Mouse (Mus musculus) adrenal gland, postnatal 25 days (tissue): ENCODE measurements around the gene Slc15a2. TPM values are rescaled to one million over a fixed set of nuclear protein-coding genes. Genes with fewer than 3 reads are reported as not detected.

Experiments used
- DNase-seq: peaks from one replicate; pipeline ENCODE4 v3.0.0; 2021; ENCODE audit warnings: mixed read lengths
- long read RNA-seq: library from polyadenylated mRNA; stranded (forward); transcript quantifications from one replicate; pipeline ENCODE4 v2.0.0, GENCODE M21; 2021
- total RNA-seq: library from RNA; stranded (reverse); gene quantifications from 2 replicates; pipeline ENCODE4 v1.2.3, GENCODE M21; 2021

The Slc15a2 gene
- 1.1 and 1.7 TPM in 2 replicates for total RNA-seq
- long read RNA-seq: 0 reads

- no peak for DNase-seq
These were observed at the start of gene Slc15a2 for GRCm38 (mm10) chr16:36784594-36785313. TSS of gene Slc15a2 (minus strand) at chr16:36784962.

GRCm38 (mm10) chr16:36828820-36829219 is 44.1 kb upstream of the Slc15a2 start:
- DNase-seq: no peak

- peak; percentile 90 for DNase-seq
These were observed 43.5 kb upstream of the Slc15a2 start, which contains the start of gene Iqcb1 for GRCm38 (mm10) chr16:36828054-36828786. TSS of gene Iqcb1 (plus strand) at chr16:36828385.

GRCm38 (mm10) chr16:36827611-36828053 is 42.9 kb upstream of the Slc15a2 start:
- DNase-seq: no peak

GRCm38 (mm10) chr16:36821474-36821873 is 36.7 kb upstream of the Slc15a2 start:
- DNase-seq: no peak

- no peak for DNase-seq
These were observed 36.0 kb upstream of the Slc15a2 start for GRCm38 (mm10) chr16:36820747-36821146.

- no peak for DNase-seq
These were observed 35.3 kb upstream of the Slc15a2 start for GRCm38 (mm10) chr16:36820016-36820415.

GRCm38 (mm10) chr16:36817321-36817926 is 32.7 kb upstream of the Slc15a2 start:
- DNase-seq: peak; percentile 48

GRCm38 (mm10) chr16:36816916-36817315 is 32.2 kb upstream of the Slc15a2 start:
- no peak for DNase-seq

- no peak for DNase-seq
These were observed 28.9 kb upstream of the Slc15a2 start for GRCm38 (mm10) chr16:36813680-36814079.

GRCm38 (mm10) chr16:36808616-36809015 is 23.9 kb upstream of the Slc15a2 start:
- DNase-seq: no peak

- DNase-seq: no peak
These were observed 17.6 kb upstream of the Slc15a2 start for GRCm38 (mm10) chr16:36802361-36802760.

- no peak for DNase-seq
These were observed 13.6 kb upstream of the Slc15a2 start for GRCm38 (mm10) chr16:36798334-36798733.

- no peak for DNase-seq
These were observed 10.2 kb upstream of the Slc15a2 start for GRCm38 (mm10) chr16:36794976-36795375.

GRCm38 (mm10) chr16:36790166-36790565 is 5.4 kb upstream of the Slc15a2 start:
- DNase-seq: no peak

GRCm38 (mm10) chr16:36786466-36786865 is 1.7 kb upstream of the Slc15a2 start:
- no peak for DNase-seq

- DNase-seq: no peak
These were observed 616 bp downstream of the Slc15a2 start for GRCm38 (mm10) chr16:36784146-36784545.

GRCm38 (mm10) chr16:36775658-36776057 is 9.1 kb downstream of the Slc15a2 start:
- no peak for DNase-seq

- no peak for DNase-seq
These were observed 11.8 kb downstream of the Slc15a2 start for GRCm38 (mm10) chr16:36772996-36773395.

- DNase-seq: no peak
These were observed 13.1 kb downstream of the Slc15a2 start for GRCm38 (mm10) chr16:36771703-36772102.

GRCm38 (mm10) chr16:36771244-36771643 is 13.5 kb downstream of the Slc15a2 start:
- DNase-seq: no peak

GRCm38 (mm10) chr16:36770830-36771229 is 13.9 kb downstream of the Slc15a2 start:
- DNase-seq: no peak

GRCm38 (mm10) chr16:36770191-36770771 is 14.5 kb downstream of the Slc15a2 start:
- DNase-seq: no peak
